Mouse (Mus musculus): ENCODE measurements around the gene Sufu.

- no peak for TF ChIP-seq CTCF (IDR thresholded peaks at IDR 0.05; ENCODE audit: borderline replicate concordance, insufficient read depth, low read depth, low read length)
- TF ChIP-seq POLR2A (IDR thresholded peaks at IDR 0.05; ENCODE audit: borderline replicate concordance, insufficient read depth, low read length) = no peak
Measured at GRCm38 (mm10) chr19:46434148-46434547, 37.5 kb downstream of the Sufu start.

Measured in cerebellum, adult 2 months (tissue).